Mouse (Mus musculus) spleen, postnatal 0 days (tissue): Measurements from ENCODE around the gene Rdh1. TPM values are rescaled to one million over a fixed set of nuclear protein-coding genes. Genes with fewer than 3 reads are reported as not detected.

Source experiments
- polyA plus RNA-seq: library from polyadenylated mRNA; unstranded; fragments of >200 nt; fragmentation: Nextera tagmentation; extraction: Ambion mirVana; gene quantifications from 2 replicates; pipeline ENCODE4 v1.2.1, GENCODE M21; 2015

The Rdh1 gene
- 0.47 and 0.51 TPM in 2 replicates for polyA plus RNA-seq

DNA sequence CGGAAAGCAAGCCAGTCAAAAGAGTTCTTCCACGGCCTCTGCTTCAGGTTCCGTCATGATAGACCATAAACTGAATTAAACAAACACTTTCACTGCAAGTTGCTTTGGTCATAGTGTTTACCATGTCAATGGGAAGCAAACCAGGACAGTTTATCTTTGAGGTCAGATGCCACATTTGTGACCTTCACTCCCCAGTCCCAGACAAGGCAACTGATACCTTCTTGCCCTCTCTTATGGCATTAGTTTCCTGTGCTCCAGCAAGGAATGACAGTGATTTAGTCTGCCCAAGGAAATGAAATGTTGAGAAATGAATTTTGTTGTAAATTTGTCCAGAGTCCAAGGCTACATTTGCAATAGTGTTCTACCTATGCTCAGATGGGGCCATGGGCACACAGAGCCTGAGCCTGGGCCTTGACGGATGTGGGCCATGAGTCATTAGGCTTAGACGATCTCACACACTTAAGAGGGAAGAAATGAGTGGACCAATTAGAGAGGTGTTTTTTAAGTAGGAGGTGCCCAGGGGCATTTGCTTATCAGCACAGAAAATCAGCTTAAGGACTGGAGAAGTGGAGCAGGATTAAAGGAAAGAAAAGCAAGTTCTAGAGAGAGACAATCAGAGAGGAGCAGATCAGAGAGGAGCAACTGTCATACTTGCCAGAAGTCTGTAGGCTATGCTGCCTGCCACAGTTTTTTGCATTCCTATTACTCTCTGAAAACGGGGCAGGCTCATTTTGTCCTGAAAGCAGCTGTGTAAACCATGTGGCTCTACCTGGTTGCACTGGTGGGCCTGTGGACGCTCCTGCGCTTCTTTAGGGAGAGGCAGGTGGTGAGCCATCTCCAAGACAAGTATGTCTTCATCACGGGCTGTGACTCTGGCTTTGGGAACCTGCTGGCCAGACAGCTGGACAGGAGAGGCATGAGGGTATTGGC, at the start of gene Rdh1, which contains the start of gene Rdh16f1:
Rdh1 (plus strand) TSS at position 541 of the 930 bp plus-strand sequence.
Rdh16f1 (plus strand) TSS at position 607 of the 930 bp plus-strand sequence.

DNA sequence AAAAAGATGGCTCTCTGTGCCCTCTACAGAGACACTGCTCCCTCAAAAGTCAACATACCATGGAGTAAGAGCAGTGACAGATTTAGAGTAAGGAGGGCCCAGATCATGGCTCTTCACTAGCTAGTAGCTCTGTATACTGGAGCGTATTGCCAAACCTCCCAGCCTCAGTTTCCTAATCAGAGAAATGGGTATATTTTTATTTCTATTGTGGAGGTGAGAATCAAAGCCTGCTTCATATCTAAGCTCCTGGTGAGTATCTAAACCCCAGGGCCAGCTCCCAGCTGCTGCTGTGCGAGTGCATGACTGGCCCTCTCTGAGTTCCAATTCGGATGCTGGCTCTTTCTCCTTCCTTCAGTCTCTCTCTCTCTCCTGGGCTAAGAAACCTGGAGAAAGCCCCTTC, 35.3 kb upstream of the Rdh1 start, which contains the start of gene Tac2:
Tac2 (plus strand) TSS at position 301 of the 400 bp plus-strand sequence.

DNA sequence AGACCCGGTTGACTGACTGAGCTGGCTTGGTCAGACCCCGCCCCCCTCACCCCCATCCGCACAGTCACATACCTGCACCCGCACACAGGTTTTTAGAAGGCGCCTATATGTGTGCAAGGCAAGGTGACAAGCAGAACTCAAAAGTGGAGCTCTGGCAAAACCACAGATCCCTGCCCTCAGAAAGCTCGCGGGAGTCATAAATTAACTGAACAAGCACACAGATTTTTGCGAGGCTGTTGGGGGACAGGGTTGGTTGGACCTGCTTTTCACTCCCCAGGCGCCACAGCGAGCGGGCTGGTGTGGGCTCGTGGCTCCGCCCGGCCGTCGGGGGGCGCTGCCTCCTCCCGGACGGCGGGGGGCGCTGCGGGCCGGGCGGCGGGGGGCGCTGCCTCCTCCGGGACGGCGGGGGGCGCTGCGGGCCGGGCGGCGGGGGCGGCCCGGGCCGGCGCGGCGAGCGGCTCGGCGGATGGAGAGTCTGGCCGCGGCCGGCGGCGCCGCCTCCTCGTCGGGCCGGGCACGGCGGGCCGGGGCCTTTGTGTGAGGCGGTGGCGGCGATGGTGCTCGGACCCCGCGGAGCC, 20.3 kb upstream of the Rdh1 start, which contains the start of gene Zbtb39:
Zbtb39 (plus strand) TSS at position 456 of the 578 bp plus-strand sequence.

DNA sequence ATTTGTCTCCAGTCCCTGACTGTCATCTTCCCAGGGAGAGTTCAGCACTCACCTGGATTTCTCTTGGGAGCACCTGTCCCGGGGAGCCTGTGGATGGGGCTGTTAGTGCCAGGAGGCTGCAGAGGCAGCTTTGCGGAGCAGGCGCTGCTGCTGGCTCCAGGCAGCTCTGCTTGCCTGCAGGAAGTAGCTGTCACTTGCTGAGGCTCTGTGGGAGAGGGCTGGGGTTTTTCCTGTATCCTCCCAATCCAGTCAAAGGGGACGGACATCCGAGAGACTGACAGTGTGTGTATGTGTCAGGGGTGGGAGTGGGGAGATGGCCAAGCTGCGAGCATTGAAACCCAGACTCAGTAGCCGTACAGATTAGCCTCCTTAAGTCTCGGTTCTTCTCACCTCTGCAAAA, 8.0 kb upstream of the Rdh1 start, which contains the start of gene Gpr182:
Gpr182 (minus strand) TSS at position 185 of the 400 bp plus-strand sequence.

DNA sequence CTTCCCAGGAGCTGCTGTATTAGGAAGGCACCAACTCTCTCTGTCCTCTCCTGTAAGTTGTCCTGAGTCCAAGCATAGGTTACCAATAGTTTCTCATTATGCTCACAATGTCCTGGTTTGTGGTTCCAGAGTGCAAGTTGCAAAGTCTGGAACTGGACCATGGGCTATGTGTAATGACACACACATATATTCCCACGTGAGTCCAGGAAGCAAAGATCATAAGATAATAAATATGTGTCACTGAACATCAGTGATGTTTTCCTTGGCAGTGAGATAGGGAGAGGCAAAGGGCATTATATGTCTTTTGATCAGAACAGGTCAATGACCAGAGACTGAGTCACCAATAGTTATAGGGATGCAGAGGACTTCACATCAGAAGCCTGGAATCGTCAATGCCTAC, 16.5 kb downstream of the Rdh1 start, which contains the start of gene Rdh9:
Rdh9 (plus strand) TSS at position 376 of the 400 bp plus-strand sequence.

DNA sequence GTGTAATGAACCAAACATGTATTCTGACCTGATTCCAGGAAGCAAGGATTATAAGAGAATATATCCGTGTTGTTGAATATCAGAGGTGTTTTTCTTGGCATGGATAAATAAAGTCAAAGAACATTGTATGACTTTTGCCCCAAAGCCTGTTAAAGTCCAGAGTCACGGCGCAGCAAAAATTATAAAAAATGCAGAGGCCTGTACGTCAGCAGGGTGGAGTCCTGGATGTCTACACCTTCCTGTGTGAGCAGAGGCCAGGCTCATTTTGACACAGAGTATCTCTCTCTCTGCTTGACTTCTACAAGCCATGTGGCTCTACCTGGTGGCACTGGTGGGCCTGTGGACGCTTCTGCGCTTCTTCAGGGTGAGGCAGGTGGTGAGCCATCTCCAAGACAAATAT, 41.4 kb downstream of the Rdh1 start, which contains the start of gene Rdh16:
Rdh16 (plus strand) TSS at position 262 of the 400 bp plus-strand sequence.

Other genes with a start within 250 kb of the Rdh1 start
- gene Ndufa4l2, start 244.8 kb upstream of the Rdh1 start, polyA plus RNA-seq = 22.4 and 25.0 TPM in 2 replicates
- gene Shmt2, start 237.3 kb upstream of the Rdh1 start, polyA plus RNA-seq = 80.6 and 92.9 TPM in 2 replicates
- gene Nxph4, start 225.2 kb upstream of the Rdh1 start, polyA plus RNA-seq = 0.12 TPM in 1 of 2 replicates, not detected in the other
- gene Lrp1, start 138.6 kb upstream of the Rdh1 start, polyA plus RNA-seq = 29.9 and 45.8 TPM in 2 replicates
- 21.2 and 24.6 TPM in 2 replicates for gene Stat6, start 116.7 kb upstream of the Rdh1 start, polyA plus RNA-seq
- gene Nemp1, start 92.8 kb upstream of the Rdh1 start, polyA plus RNA-seq = 6.7 and 7.1 TPM in 2 replicates
- 4.2 and 6.1 TPM in 2 replicates for gene Nab2, start 91.2 kb upstream of the Rdh1 start, polyA plus RNA-seq
- 0.23 and 0.25 TPM in 2 replicates for gene Myo1a, start 54.6 kb upstream of the Rdh1 start, polyA plus RNA-seq
- 5.9 and 6.7 TPM in 2 replicates for gene Tac2, start 35.2 kb upstream of the Rdh1 start, polyA plus RNA-seq
- gene Zbtb39, start 20.2 kb upstream of the Rdh1 start, polyA plus RNA-seq = 1.3 and 1.6 TPM in 2 replicates
- gene Gpr182, start 8.0 kb upstream of the Rdh1 start, polyA plus RNA-seq = 7.9 and 10.9 TPM in 2 replicates
- 0.58 and 0.76 TPM in 2 replicates for gene Rdh16f1, start 66 bp downstream of the Rdh1 start, polyA plus RNA-seq
- not detected in 2 replicates for gene Rdh9, start 16.7 kb downstream of the Rdh1 start, polyA plus RNA-seq
- gene Rdh16, start 41.4 kb downstream of the Rdh1 start, polyA plus RNA-seq = not detected in 2 replicates
- gene Rdh19, start 90.2 kb downstream of the Rdh1 start, polyA plus RNA-seq = not detected in 2 replicates
- gene Rdh16f2, start 106.8 kb downstream of the Rdh1 start, polyA plus RNA-seq = not detected in 2 replicates
- gene Rdh7, start 129.1 kb downstream of the Rdh1 start, polyA plus RNA-seq = 0.10 TPM in 2 replicates
- not detected in 2 replicates for gene Sdr9c7, start 138.8 kb downstream of the Rdh1 start, polyA plus RNA-seq
- not detected in 2 replicates for gene Hsd17b6, start 247.9 kb downstream of the Rdh1 start, polyA plus RNA-seq